In genomic region chr16:21293569-21293968, GRCm38 (mm10) we compare ENCODE assay signal across 10 mouse cellular contexts.
DNase-seq lines count a peak whose midpoint lies in the region; ATAC-seq and TF ChIP-seq lines count a peak whose summit lies in the region.
"Had no signal": no experiment of that assay in that cellular context is flagged by ENCODE, and none has a peak within 500 bp of the region (broad histone marks: within the 10 kb centered on the region; RNA-seq: fewer than 3 reads in every experiment).

No protein-coding gene starts in this region.

- no peak overlapping the region for H3K4me3 ChIP-seq in embryonic facial prominence, embryonic 10.5 days
- H3K4me3 ChIP-seq in limb, embryonic 15.5 days = no peak overlapping the region
- no peak overlapping the region for H3K4me3 ChIP-seq in forebrain, embryonic 15.5 days
- no peak overlapping the region for H3K4me3 ChIP-seq in layer of hippocampus, adult 2 months

- no peaks in the 10 kb centered on the region for H3K9me3 ChIP-seq in embryonic facial prominence, embryonic 10.5 days
- no peaks in the 10 kb centered on the region for H3K9me3 ChIP-seq in limb, embryonic 15.5 days
- no peaks in the 10 kb centered on the region for H3K9me3 ChIP-seq in forebrain, embryonic 15.5 days

- intact Hi-C loops in heart, postnatal 25 days (cut with DNase I) = loop anchor here (5.0 kb wide), 1 partner anchor 46 kb away; no protein-coding TSS in a partner anchor
- intact Hi-C loops in gastrocnemius, postnatal 14 days (cut with DNase I; ENCODE audit: low total_unique reads) = no loop called here

- no peak overlapping the region for H3K9ac ChIP-seq in limb, embryonic 15.5 days
- H3K9ac ChIP-seq in forebrain, embryonic 15.5 days (replicated peaks) = no peak overlapping the region

- no peak for TF ChIP-seq CTCF in layer of hippocampus, adult 2 months (conservative IDR thresholded peaks at IDR 0.05)

- peak; percentile 11; the same call in 1 of the 2 replicates for ATAC-seq in limb, embryonic 15.5 days (ENCODE audit: insufficient number of reproducible peaks, low FRiP score, low TSS enrichment, low read depth)
- no peak for ATAC-seq in forebrain, embryonic 15.5 days (replicated peaks)

- H3K27ac ChIP-seq in embryonic facial prominence, embryonic 10.5 days (replicated peaks) = peak overlapping the region; percentile 49
- no peak overlapping the region for H3K27ac ChIP-seq in limb, embryonic 15.5 days
- H3K27ac ChIP-seq in forebrain, embryonic 15.5 days (replicated peaks) = no peak overlapping the region
- H3K27ac ChIP-seq in layer of hippocampus, adult 2 months = no peak overlapping the region

- no peaks in the 10 kb centered on the region for H3K36me3 ChIP-seq in embryonic facial prominence, embryonic 10.5 days (replicated peaks)
- H3K36me3 ChIP-seq in limb, embryonic 15.5 days = no peaks in the 10 kb centered on the region
- H3K36me3 ChIP-seq in forebrain, embryonic 15.5 days = no peaks in the 10 kb centered on the region

- peaks cover 9% of the 10 kb centered on the region; the same call in 1 of the 2 replicates for H3K27me3 ChIP-seq in embryonic facial prominence, embryonic 10.5 days (replicated peaks; ENCODE audit: low read depth, poor library complexity, severe bottlenecking)
- H3K27me3 ChIP-seq in limb, embryonic 15.5 days = no peaks in the 10 kb centered on the region
- H3K27me3 ChIP-seq in forebrain, embryonic 15.5 days = no peaks in the 10 kb centered on the region

- 17% methylated on average over 3 of the region's 3 CpGs for WGBS in embryonic facial prominence, embryonic 10.5 days
- WGBS in limb, embryonic 15.5 days = 28% methylated on average over 3 of the region's 3 CpGs
- 42% methylated on average over 3 of the region's 3 CpGs for WGBS in forebrain, embryonic 15.5 days

- no peak overlapping the region for H3K4me2 ChIP-seq in limb, embryonic 15.5 days
- H3K4me2 ChIP-seq in forebrain, embryonic 15.5 days (replicated peaks) = no peak overlapping the region

- H3K4me1 ChIP-seq in embryonic facial prominence, embryonic 10.5 days = peaks cover 55% of the 10 kb centered on the region
- peaks cover 60% of the 10 kb centered on the region for H3K4me1 ChIP-seq in limb, embryonic 15.5 days
- peaks cover 23% of the 10 kb centered on the region for H3K4me1 ChIP-seq in forebrain, embryonic 15.5 days

- peak; percentile 11 to 25 for DNase-seq in heart, adult 18-20 months
- no peak for DNase-seq in heart, postnatal 25 days (ENCODE audit: low spot score)
- peak; percentile 59 for DNase-seq in embryonic facial prominence, embryonic 10.5 days (ENCODE audit: low spot score)
- peak; percentile 69 for DNase-seq in gastrocnemius, postnatal 14 days
- no peak for DNase-seq in thymus, postnatal 14 days
- DNase-seq in layer of hippocampus, adult 2 months (ENCODE audit: low spot score in 2 of 2) = no peak
- DNase-seq: spleen, adult 18-20 months; thymus, adult 18-20 months had no signal

Comparison
In these comparisons a context has a peak if more than half of its experiments do, and no peak if none do; other contexts are left out.
1. DNase-seq: peak in heart, adult 18-20 months (2 of 2), embryonic facial prominence, embryonic 10.5 days (single experiment) and gastrocnemius, postnatal 14 days (single experiment); none in heart, postnatal 25 days (single experiment), thymus, postnatal 14 days (single experiment) and layer of hippocampus, adult 2 months (0 of 2).